8 mouse cellular contexts compared by ENCODE assay signal in genomic region chr10:100588932-100589388, GRCm38 (mm10). TPM values are rescaled to one million over a fixed set of nuclear protein-coding genes. Genes with fewer than 3 reads are reported as not detected.
A peak's percentile ranks its signal among the peaks of the same experiment; 100 is the strongest.
DNase-seq lines count a peak whose midpoint lies in the region; ATAC-seq and TF ChIP-seq lines count a peak whose summit lies in the region.

No protein-coding gene starts in this region.

- H3K27ac ChIP-seq in embryonic facial prominence, embryonic 13.5 days = peak overlapping the region; percentile 78; the same call in 1 of the 2 replicates
- peak overlapping the region; percentile 50 for H3K27ac ChIP-seq in heart, adult 2 months
- H3K27ac ChIP-seq in kidney, adult 2 months (ENCODE audit: insufficient read depth, low read depth, low read length) = no peak overlapping the region
- H3K27ac ChIP-seq in limb, embryonic 11.5 days (replicated peaks; ENCODE audit: low read depth, low read length) = no peak overlapping the region
- H3K27ac ChIP-seq in midbrain, embryonic 13.5 days = peak overlapping the region; percentile 76
- H3K27ac ChIP-seq in small intestine, adult 2 months (ENCODE audit: insufficient read depth, low read depth, low read length) = no peak overlapping the region

- H3K79me2 ChIP-seq in heart, adult 2 months (replicated peaks; ENCODE audit: control insufficient read depth, insufficient read depth, low read length) = no peaks in the 10 kb centered on the region

- peak; percentile 81 for TF ChIP-seq POLR2A in heart, adult 2 months (IDR thresholded peaks at IDR 0.05; ENCODE audit: insufficient read depth, low read depth, low read length)
- TF ChIP-seq POLR2A in kidney, adult 2 months (IDR thresholded peaks at IDR 0.05; ENCODE audit: low read depth, low read length) = no peak
- peak; percentile 54 for TF ChIP-seq POLR2A in small intestine, adult 2 months (IDR thresholded peaks at IDR 0.05; ENCODE audit: low read depth, low read length)

- DNase-seq in 3T3-L1 (ENCODE audit: low read depth, low spot score) = peak; percentile 88
- DNase-seq in adrenal gland, postnatal 4 days (ENCODE audit: low spot score in 2 of 2) = peak; percentile 57 to 70
- DNase-seq in heart, adult 2 months = peak; percentile 88 to 90
- DNase-seq in kidney, adult 2 months = peak; percentile 95
- DNase-seq in limb, embryonic 11.5 days (ENCODE audit: low spot score) = peak; percentile 94

- peak; percentile 94 for ATAC-seq in embryonic facial prominence, embryonic 13.5 days (ENCODE audit: insufficient number of reproducible peaks, insufficient read depth, low FRiP score, low TSS enrichment, low read depth)
- ATAC-seq in limb, embryonic 11.5 days (ENCODE audit: insufficient number of reproducible peaks, low FRiP score, low TSS enrichment, low read depth) = peak; percentile 98
- peak; percentile 99 for ATAC-seq in midbrain, embryonic 13.5 days

- peaks cover 3% of the 10 kb centered on the region for H3K36me3 ChIP-seq in embryonic facial prominence, embryonic 13.5 days
- H3K36me3 ChIP-seq in heart, adult 2 months (ENCODE audit: control insufficient read depth, insufficient read depth, low read length) = no peaks in the 10 kb centered on the region
- H3K36me3 ChIP-seq in kidney, adult 2 months (ENCODE audit: control insufficient read depth, insufficient read depth, low read length) = peaks cover 1% of the 10 kb centered on the region; the same call in 1 of the 2 replicates
- H3K36me3 ChIP-seq in limb, embryonic 11.5 days (ENCODE audit: control insufficient read depth, insufficient read depth, low read length) = 0 out of 2 replicates have a peak, but pooled peaks cover 2% of the 10 kb centered on the region
- peaks cover 9% of the 10 kb centered on the region for H3K36me3 ChIP-seq in midbrain, embryonic 13.5 days
- H3K36me3 ChIP-seq in small intestine, adult 2 months (ENCODE audit: control insufficient read depth, insufficient read depth, low read length) = peaks cover 1% of the 10 kb centered on the region; the same call in 1 of the 2 replicates

- under 1% methylated on average over 31 of the region's 31 CpGs for WGBS in embryonic facial prominence, embryonic 13.5 days
- WGBS in heart, adult 2 months = under 1% methylated on average over 31 of the region's 31 CpGs
- WGBS in kidney, adult 2 months = under 1% methylated on average over 31 of the region's 31 CpGs
- WGBS in limb, embryonic 11.5 days = under 1% methylated on average over 31 of the region's 31 CpGs
- under 1% methylated on average over 31 of the region's 31 CpGs for WGBS in midbrain, embryonic 13.5 days
- WGBS in small intestine, adult 2 months = under 1% methylated on average over 31 of the region's 31 CpGs

- no peak for TF ChIP-seq EP300 in heart, adult 2 months (IDR thresholded peaks at IDR 0.05; ENCODE audit: insufficient read depth, low read depth, low read length)

- peak overlapping the region; percentile 68 for H3K4me2 ChIP-seq in embryonic facial prominence, embryonic 13.5 days
- peak overlapping the region; percentile 59 for H3K4me2 ChIP-seq in limb, embryonic 11.5 days (ENCODE audit: low read depth, severe bottlenecking)
- peak overlapping the region; percentile 56 for H3K4me2 ChIP-seq in midbrain, embryonic 13.5 days (replicated peaks)

- intact Hi-C loops in heart, adult 2 months (cut with DNase I) = loop anchor here (5.0 kb wide), 1 partner anchor 102 kb away; the partner anchor contains the start of genes Cep290 and Tmtc3

- H3K4me3 ChIP-seq in embryonic facial prominence, embryonic 13.5 days = peak overlapping the region; percentile 72
- peak overlapping the region; percentile 74 for H3K4me3 ChIP-seq in heart, adult 2 months
- H3K4me3 ChIP-seq in kidney, adult 2 months (ENCODE audit: insufficient read depth, low read depth, low read length) = peak overlapping the region; percentile 96
- peak overlapping the region; percentile 60 for H3K4me3 ChIP-seq in limb, embryonic 11.5 days (ENCODE audit: low read depth, low read length)
- peak overlapping the region; percentile 81 for H3K4me3 ChIP-seq in midbrain, embryonic 13.5 days (replicated peaks)
- peak overlapping the region; percentile 71 for H3K4me3 ChIP-seq in small intestine, adult 2 months (ENCODE audit: low read depth, low read length)

- no peaks in the 10 kb centered on the region for H3K9me3 ChIP-seq in embryonic facial prominence, embryonic 13.5 days
- H3K9me3 ChIP-seq in limb, embryonic 11.5 days (ENCODE audit: control insufficient read depth, low read length) = no peaks in the 10 kb centered on the region
- H3K9me3 ChIP-seq in midbrain, embryonic 13.5 days = no peaks in the 10 kb centered on the region

- TF ChIP-seq CTCF in heart, adult 2 months (IDR thresholded peaks at IDR 0.05) = no peak
- no peak for TF ChIP-seq CTCF in kidney, adult 2 months (conservative IDR thresholded peaks at IDR 0.05; ENCODE audit: insufficient read depth, insufficient read length, low read depth, low read length)
- no peak for TF ChIP-seq CTCF in small intestine, adult 2 months (IDR thresholded peaks at IDR 0.05; ENCODE audit: extremely low read depth, insufficient read length, insufficient replicate concordance, low read depth, low read length)

- no peaks in the 10 kb centered on the region for H3K27me3 ChIP-seq in embryonic facial prominence, embryonic 13.5 days
- H3K27me3 ChIP-seq in heart, adult 2 months (ENCODE audit: control insufficient read depth, insufficient read depth, low read length) = no peaks in the 10 kb centered on the region
- H3K27me3 ChIP-seq in kidney, adult 2 months (replicated peaks; ENCODE audit: control insufficient read depth, insufficient read depth, low read length) = no peaks in the 10 kb centered on the region
- H3K27me3 ChIP-seq in limb, embryonic 11.5 days (ENCODE audit: control insufficient read depth, insufficient read depth, low read length) = no peaks in the 10 kb centered on the region
- no peaks in the 10 kb centered on the region for H3K27me3 ChIP-seq in midbrain, embryonic 13.5 days
- H3K27me3 ChIP-seq in small intestine, adult 2 months (ENCODE audit: control insufficient read depth, insufficient read depth, low read length) = no peaks in the 10 kb centered on the region

- peaks cover 2% of the 10 kb centered on the region; the same call in 1 of the 2 replicates for H3K4me1 ChIP-seq in embryonic facial prominence, embryonic 13.5 days
- 0 out of 2 replicates have a peak, but pooled peaks cover 3% of the 10 kb centered on the region for H3K4me1 ChIP-seq in heart, adult 2 months (ENCODE audit: control insufficient read depth, insufficient read depth, low read length)
- no peaks in the 10 kb centered on the region for H3K4me1 ChIP-seq in kidney, adult 2 months (ENCODE audit: control insufficient read depth, insufficient read depth, low read length)
- H3K4me1 ChIP-seq in limb, embryonic 11.5 days (ENCODE audit: control insufficient read depth, insufficient read depth, low read length) = no peaks in the 10 kb centered on the region
- peaks cover 7% of the 10 kb centered on the region for H3K4me1 ChIP-seq in midbrain, embryonic 13.5 days (replicated peaks)
- no peaks in the 10 kb centered on the region for H3K4me1 ChIP-seq in small intestine, adult 2 months (ENCODE audit: control insufficient read depth, insufficient read depth, insufficient read length, low read length)

- peak overlapping the region; percentile 83 for H3K9ac ChIP-seq in embryonic facial prominence, embryonic 13.5 days
- peak overlapping the region; percentile 60 for H3K9ac ChIP-seq in heart, adult 2 months (ENCODE audit: low read depth, low read length)
- H3K9ac ChIP-seq in limb, embryonic 11.5 days (ENCODE audit: low read length) = peak overlapping the region; percentile 47
- H3K9ac ChIP-seq in midbrain, embryonic 13.5 days (replicated peaks) = peak overlapping the region; percentile 81

RNA-seq across cellular contexts. Expression of gene 4930430F08Rik, which starts 1.3 kb away (rescaled TPM):
- 10 to 100 TPM in 1 of 2 experiments, 1 to 10 TPM in 1; 10.0 to 12.4 TPM for total RNA-seq in adrenal gland, postnatal 4 days (2021)
- 8.2 and 8.8 TPM in 2 replicates for polyA plus RNA-seq in embryonic facial prominence, embryonic 13.5 days (2015; fragmentation: Nextera tagmentation; extraction: Ambion mirVana)
- 1 to 10 TPM; 5.2 to 5.3 TPM for total RNA-seq in heart, adult 2 months (2021)
- polyA plus RNA-seq in heart, adult 2 months (2012; rRNA removed) = 5.3 and 7.0 TPM in 2 replicates
- polyA plus RNA-seq in kidney, adult 2 months (2012; rRNA removed) = 11.5 and 14.1 TPM in 2 replicates
- polyA plus RNA-seq in limb, embryonic 11.5 days (2014; fragmentation: Nextera tagmentation; extraction: Ambion mirVana) = 9.2 and 9.4 TPM in 2 replicates
- 11.6 and 13.4 TPM in 2 replicates for polyA plus RNA-seq in midbrain, embryonic 13.5 days (2015; fragmentation: Nextera tagmentation; extraction: Ambion mirVana)
- 0.30 and 1.2 TPM in 2 replicates for polyA plus RNA-seq in small intestine, adult 2 months (2012; rRNA removed)

RNA-seq across cellular contexts. Expression of gene 1700017N19Rik, which starts 1.3 kb away (rescaled TPM):
- total RNA-seq in adrenal gland, postnatal 4 days (2021) = not detected
- not detected in 2 replicates for polyA plus RNA-seq in embryonic facial prominence, embryonic 13.5 days (2015; fragmentation: Nextera tagmentation; extraction: Ambion mirVana)
- not detected for total RNA-seq in heart, adult 2 months (2021)
- polyA plus RNA-seq in heart, adult 2 months (2012; rRNA removed) = not detected in 2 replicates
- not detected in 2 replicates for polyA plus RNA-seq in kidney, adult 2 months (2012; rRNA removed)
- polyA plus RNA-seq in limb, embryonic 11.5 days (2014; fragmentation: Nextera tagmentation; extraction: Ambion mirVana) = not detected in 2 replicates
- 0.13 TPM in 1 of 2 replicates, not detected in the other for polyA plus RNA-seq in midbrain, embryonic 13.5 days (2015; fragmentation: Nextera tagmentation; extraction: Ambion mirVana)
- not detected in 2 replicates for polyA plus RNA-seq in small intestine, adult 2 months (2012; rRNA removed)

Comparison
In these comparisons a context has a peak if more than half of its experiments do, and no peak if none do; other contexts are left out.
1. H3K27ac ChIP-seq: peak in embryonic facial prominence, embryonic 13.5 days (single experiment), heart, adult 2 months (single experiment) and midbrain, embryonic 13.5 days (single experiment); none in kidney, adult 2 months (single experiment), limb, embryonic 11.5 days (single experiment) and small intestine, adult 2 months (single experiment).
2. Peak in every context shown above with its lines, with median percentiles within 50 percentile points of each other: DNase-seq, ATAC-seq, H3K4me2 ChIP-seq, H3K4me3 ChIP-seq and H3K9ac ChIP-seq.